Mouse (Mus musculus): ENCODE results near the gene Chrna3.

DNA sequence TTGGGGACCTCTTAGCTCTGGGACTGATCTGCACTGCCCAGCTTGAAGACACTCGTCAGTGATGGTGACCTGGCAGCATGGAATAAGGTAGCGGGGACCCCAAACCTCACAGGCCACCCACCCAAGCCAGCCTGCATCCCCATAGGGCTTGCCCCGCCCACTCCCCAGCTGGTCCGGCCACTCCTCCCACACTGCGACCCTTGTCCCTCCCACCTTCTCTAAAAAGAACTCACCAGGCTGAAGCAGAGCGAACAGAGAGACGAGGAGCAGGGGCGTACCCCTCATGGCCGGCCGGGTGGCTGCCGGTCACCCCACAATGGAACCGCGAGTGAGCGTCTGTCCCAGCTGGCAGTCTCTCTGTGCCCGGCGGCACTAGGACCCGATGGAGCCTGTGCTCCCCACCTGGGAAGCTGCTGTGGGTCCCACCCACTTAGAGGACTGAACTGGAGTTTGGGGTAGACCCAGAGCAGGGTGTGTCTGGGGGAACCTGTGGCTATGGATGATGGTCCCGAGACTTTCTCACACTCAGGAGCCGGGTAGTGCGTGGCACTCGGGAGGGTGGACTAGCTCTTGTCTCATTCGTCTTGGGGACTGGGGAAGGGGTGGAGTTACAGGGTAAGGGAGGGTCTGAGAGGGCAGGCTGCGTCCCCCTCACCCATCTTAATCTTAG lies 22.0 kb upstream of the Chrna3 start, which contains the start of gene Chrnb4:
- TF ChIP-seq POLR2AphosphoS2 (IDR thresholded peaks at IDR 0.05; ENCODE audit: insufficient read length, low read depth) (no peak), POLR2A (IDR thresholded peaks at IDR 0.05; ENCODE audit: insufficient read length, low read depth) (no peak), MYOD1 (IDR thresholded peaks at IDR 0.05; ENCODE audit: control insufficient read depth in 1 of 3, insufficient read length in 2 of 3, low read depth in 2 of 3) (no peak), MYOG (IDR thresholded peaks at IDR 0.05; ENCODE audit: control insufficient read depth in 1 of 3, insufficient read depth in 1 of 3, insufficient read length in 2 of 3, low read depth in 2 of 3) (no peak), MAX (IDR thresholded peaks at IDR 0.05; ENCODE audit: low read depth) (no peak), USF1 (IDR thresholded peaks at IDR 0.05; ENCODE audit: low read depth) (no peak), SRF (IDR thresholded peaks at IDR 0.05; ENCODE audit: control insufficient read depth, insufficient read length, low read depth) (no peak), TCF12 (IDR thresholded peaks at IDR 0.05; ENCODE audit: insufficient read depth, poor library complexity, severe bottlenecking) (no peak), CEBPB (IDR thresholded peaks at IDR 0.05; ENCODE audit: insufficient read depth, poor library complexity, severe bottlenecking) (no peak)

Data from myocyte (in vitro differentiated cells).